In genomic region chr12:32061090-32061930, GRCm38 (mm10) we compare ENCODE assay signal across 8 mouse cellular contexts. TPM values are rescaled to one million over a fixed set of nuclear protein-coding genes. Genes with fewer than 3 reads are reported as not detected.
DNase-seq lines count a peak whose midpoint lies in the region; ATAC-seq and TF ChIP-seq lines count a peak whose summit lies in the region.

Gene Prkar2b, minus strand, starts transcription at chr12:32061296.

- DNase-seq in MEL-GATA-1-ER (ENCODE audit: extremely low read depth, low read depth): peak; percentile 51
- DNase-seq in cerebellum, adult 8-10 months: peak; percentile 86
- DNase-seq in hindbrain, embryonic 10.5 days (ENCODE audit: low spot score): peak; percentile 93
- peak; percentile 92 for DNase-seq in layer of hippocampus, adult 9-11 months
- peak; percentile 94 for DNase-seq in lung, postnatal 0 days (ENCODE audit: low spot score)
- peak; percentile 82 for DNase-seq in ovary, postnatal 14 days (ENCODE audit: low spot score)
- DNase-seq in thymus, postnatal 14 days: peak; percentile 97

- H3K9ac ChIP-seq in lung, postnatal 0 days (replicated peaks; ENCODE audit: low read depth): peak within 1 kb of the TSS; percentile 41

- ATAC-seq in frontal cortex, adult (ENCODE audit: low TSS enrichment): peak; percentile 86
- ATAC-seq in lung, postnatal 0 days: peak; percentile 97

- H3K4me1 ChIP-seq in hindbrain, embryonic 10.5 days (replicated peaks): peaks cover 30% of the 10 kb centered on the region
- no peaks in the 10 kb centered on the region for H3K4me1 ChIP-seq in lung, postnatal 0 days (ENCODE audit: insufficient read depth, low read depth, low read length)

- H3K4me3 ChIP-seq in hindbrain, embryonic 10.5 days: peak within 1 kb of the TSS; percentile 85
- H3K4me3 ChIP-seq in lung, postnatal 0 days (ENCODE audit: low read depth, low read length): peak within 1 kb of the TSS; percentile 68

- no peaks in the 10 kb centered on the region for H3K36me3 ChIP-seq in hindbrain, embryonic 10.5 days
- no peaks in the 10 kb centered on the region for H3K36me3 ChIP-seq in lung, postnatal 0 days (ENCODE audit: insufficient read depth, low read length)

- no peaks in the 10 kb centered on the region for H3K27me3 ChIP-seq in hindbrain, embryonic 10.5 days (ENCODE audit: insufficient read depth, poor library complexity, severe bottlenecking)
- no peaks in the 10 kb centered on the region for H3K27me3 ChIP-seq in lung, postnatal 0 days (replicated peaks; ENCODE audit: insufficient read depth, low read length)

- H3K9me3 ChIP-seq in hindbrain, embryonic 10.5 days: no peaks in the 10 kb centered on the region
- no peaks in the 10 kb centered on the region for H3K9me3 ChIP-seq in lung, postnatal 0 days (ENCODE audit: low read length)

- no peak for TF ChIP-seq CTCF in lung, postnatal 0 days (IDR thresholded peaks at IDR 0.05)

- WGBS in hindbrain, embryonic 10.5 days: under 1% methylated on average over 63 of the region's 64 CpGs
- WGBS in lung, postnatal 0 days: under 1% methylated on average over 53 of the region's 64 CpGs

- H3K4me2 ChIP-seq in lung, postnatal 0 days (replicated peaks; ENCODE audit: low read depth, low read length): peak within 1 kb of the TSS; percentile 100

- peak within 1 kb of the TSS; percentile 98 for H3K27ac ChIP-seq in hindbrain, embryonic 10.5 days
- peak within 1 kb of the TSS; percentile 38; the same call in 1 of the 2 replicates for H3K27ac ChIP-seq in lung, postnatal 0 days (ENCODE audit: low read length)

- TF ChIP-seq EP300 in lung, postnatal 0 days (IDR thresholded peaks at IDR 0.05): no peak

RNA-seq across cellular contexts. Expression of gene Prkar2b, which starts in this region (rescaled TPM):
- polyA plus RNA-seq in hindbrain, embryonic 10.5 days (2016; fragmentation: Nextera tagmentation; extraction: Ambion mirVana): 32.9 and 40.4 TPM in 2 replicates
- 11.0 and 13.3 TPM in 2 replicates for polyA plus RNA-seq in lung, postnatal 0 days (2015; fragmentation: Nextera tagmentation; extraction: Ambion mirVana)

Comparison
In these comparisons a context has a peak if more than half of its experiments do, and no peak if none do; other contexts are left out.
1. Peak in every context shown above with its lines: DNase-seq, ATAC-seq, H3K4me3 ChIP-seq and H3K27ac ChIP-seq.